Comparison of ENCODE assay signal across 8 mouse cellular contexts in genomic region chr2:131209125-131209795, GRCm38 (mm10). TPM values are rescaled to one million over a fixed set of nuclear protein-coding genes. Genes with fewer than 3 reads are reported as not detected.
A peak's percentile ranks its signal among the peaks of the same experiment; 100 is the strongest.
DNase-seq lines count a peak whose midpoint lies in the region; ATAC-seq and TF ChIP-seq lines count a peak whose summit lies in the region.

No protein-coding gene starts in this region.

- H3K27me3 ChIP-seq in lung, embryonic 14.5 days (ENCODE audit: insufficient read depth, low read length): no peaks in the 10 kb centered on the region
- no peaks in the 10 kb centered on the region for H3K27me3 ChIP-seq in hindbrain, postnatal 0 days (ENCODE audit: insufficient read depth, low read length)

- H3K9ac ChIP-seq in lung, embryonic 14.5 days: peak overlapping the region; percentile 71
- H3K9ac ChIP-seq in hindbrain, postnatal 0 days (replicated peaks; ENCODE audit: low read length): peak overlapping the region; percentile 74; the same call in 1 of the 2 replicates

- no peaks in the 10 kb centered on the region for H3K9me3 ChIP-seq in lung, embryonic 14.5 days (ENCODE audit: low read depth, low read length)
- H3K9me3 ChIP-seq in hindbrain, postnatal 0 days (ENCODE audit: low read length): no peaks in the 10 kb centered on the region

- H3K4me3 ChIP-seq in lung, embryonic 14.5 days (ENCODE audit: low read depth, low read length): peak overlapping the region; percentile 64; the same call in 1 of the 2 replicates
- no peak overlapping the region for H3K4me3 ChIP-seq in embryonic fibroblast, embryonic 13.5 days (ENCODE audit: insufficient read depth, low read length)
- H3K4me3 ChIP-seq in hindbrain, postnatal 0 days (ENCODE audit: low read length): peak overlapping the region; percentile 62; the same call in 1 of the 2 replicates

- peak overlapping the region; percentile 91 for H3K27ac ChIP-seq in lung, embryonic 14.5 days (ENCODE audit: low read depth)
- H3K27ac ChIP-seq in embryonic fibroblast, embryonic 13.5 days (ENCODE audit: insufficient read depth, low read length): peak overlapping the region; percentile 86; the same call in 1 of the 2 replicates
- H3K27ac ChIP-seq in hindbrain, postnatal 0 days: peak overlapping the region; percentile 94

- TF ChIP-seq CTCF in lung, embryonic 14.5 days (IDR thresholded peaks at IDR 0.05; ENCODE audit: low read depth): no peak
- TF ChIP-seq CTCF in embryonic fibroblast, embryonic 13.5 days (IDR thresholded peaks at IDR 0.05; ENCODE audit: borderline replicate concordance, insufficient read depth, low read length): no peak
- no peak for TF ChIP-seq CTCF in hindbrain, postnatal 0 days (IDR thresholded peaks at IDR 0.05; ENCODE audit: low read depth)

- WGBS in lung, embryonic 14.5 days: 75% methylated on average over 4 of the region's 4 CpGs
- WGBS in hindbrain, postnatal 0 days: 59% methylated on average over 4 of the region's 4 CpGs

- H3K4me2 ChIP-seq in lung, embryonic 14.5 days: peak overlapping the region; percentile 79
- peak overlapping the region; percentile 74 for H3K4me2 ChIP-seq in hindbrain, postnatal 0 days (ENCODE audit: low read depth, low read length)

- H3K4me1 ChIP-seq in lung, embryonic 14.5 days (ENCODE audit: insufficient read depth): peaks cover 15% of the 10 kb centered on the region
- H3K4me1 ChIP-seq in embryonic fibroblast, embryonic 13.5 days (ENCODE audit: control insufficient read depth, insufficient read depth, low read length): no peaks in the 10 kb centered on the region; the same call in 1 of the 2 replicates
- peaks cover 11% of the 10 kb centered on the region for H3K4me1 ChIP-seq in hindbrain, postnatal 0 days (ENCODE audit: insufficient read depth, low read length)

- no peak for DNase-seq in lung, embryonic 14.5 days
- no peak for DNase-seq in lung, adult 18-20 months
- DNase-seq in hindbrain, postnatal 0 days (ENCODE audit: low spot score): peak; percentile 8
- peak; percentile 23 for DNase-seq in lung, postnatal 14 days
- DNase-seq in testis, postnatal 14 days (ENCODE audit: low spot score): peak; percentile 77
- no peak for DNase-seq in frontal cortex, adult 2 months (ENCODE audit: extremely low spot score in 1 of 2, low spot score in 1 of 2)
- DNase-seq in yolk sac, embryonic 10.5 days (ENCODE audit: low spot score): no peak

- TF ChIP-seq POLR2A in embryonic fibroblast, embryonic 13.5 days (IDR thresholded peaks at IDR 0.05; ENCODE audit: low read depth, low read length): no peak

- peaks cover 11% of the 10 kb centered on the region; the same call in 1 of the 2 replicates for H3K36me3 ChIP-seq in lung, embryonic 14.5 days (ENCODE audit: insufficient read depth)
- H3K36me3 ChIP-seq in hindbrain, postnatal 0 days (ENCODE audit: insufficient read depth, low read length): peaks cover 7% of the 10 kb centered on the region; the same call in 1 of the 2 replicates

- no peak for ATAC-seq in lung, embryonic 14.5 days (ENCODE audit: insufficient read depth)
- ATAC-seq in hindbrain, postnatal 0 days: no peak

RNA-seq across cellular contexts. Expression of gene Ap5s1, which starts 2.4 kb away (rescaled TPM):
- polyA plus RNA-seq in lung, embryonic 14.5 days (2014; fragmentation: Nextera tagmentation; extraction: Ambion mirVana): 24.5 and 25.5 TPM in 2 replicates
- 13.0 and 13.8 TPM in 2 replicates for polyA plus RNA-seq in embryonic fibroblast, embryonic 13.5 days (2011; ENCODE audit: insufficient read length, low read depth, missing spikeins)
- 63.0 and 67.6 TPM in 2 replicates for total RNA-seq in hindbrain, postnatal 0 days (2014; rRNA removed)
- polyA plus RNA-seq in hindbrain, postnatal 0 days (2015; fragmentation: Nextera tagmentation; extraction: Ambion mirVana): 37.1 and 37.5 TPM in 2 replicates
- 47.2 and 68.7 TPM in 2 replicates for polyA plus RNA-seq in frontal cortex, adult 2 months (2012; rRNA removed)

RNA-seq across cellular contexts. Expression of gene Spef1, which starts 22.2 kb away (rescaled TPM):
- 4.4 and 5.7 TPM in 2 replicates for polyA plus RNA-seq in lung, embryonic 14.5 days (2014; fragmentation: Nextera tagmentation; extraction: Ambion mirVana)
- 4.4 and 10.8 TPM in 2 replicates for polyA plus RNA-seq in embryonic fibroblast, embryonic 13.5 days (2011; ENCODE audit: insufficient read length, low read depth, missing spikeins)
- total RNA-seq in hindbrain, postnatal 0 days (2014; rRNA removed): 15.5 and 17.3 TPM in 2 replicates
- 7.8 and 8.9 TPM in 2 replicates for polyA plus RNA-seq in hindbrain, postnatal 0 days (2015; fragmentation: Nextera tagmentation; extraction: Ambion mirVana)
- 9.5 and 10.0 TPM in 2 replicates for polyA plus RNA-seq in frontal cortex, adult 2 months (2012; rRNA removed)

RNA-seq across cellular contexts. Expression of gene Cdc25b, which starts 22.5 kb away (rescaled TPM):
- 54.6 and 59.6 TPM in 2 replicates for polyA plus RNA-seq in lung, embryonic 14.5 days (2014; fragmentation: Nextera tagmentation; extraction: Ambion mirVana)
- polyA plus RNA-seq in embryonic fibroblast, embryonic 13.5 days (2011; ENCODE audit: insufficient read length, low read depth, missing spikeins): 19.4 and 33.1 TPM in 2 replicates
- 18.2 TPM in 2 replicates for total RNA-seq in hindbrain, postnatal 0 days (2014; rRNA removed)
- polyA plus RNA-seq in hindbrain, postnatal 0 days (2015; fragmentation: Nextera tagmentation; extraction: Ambion mirVana): 22.2 and 24.0 TPM in 2 replicates
- polyA plus RNA-seq in frontal cortex, adult 2 months (2012; rRNA removed): 22.8 and 27.6 TPM in 2 replicates

RNA-seq across cellular contexts. Expression of gene Mavs, which starts 24.6 kb away (rescaled TPM):
- polyA plus RNA-seq in lung, embryonic 14.5 days (2014; fragmentation: Nextera tagmentation; extraction: Ambion mirVana): 16.1 and 16.5 TPM in 2 replicates
- 23.1 and 24.8 TPM in 2 replicates for polyA plus RNA-seq in embryonic fibroblast, embryonic 13.5 days (2011; ENCODE audit: insufficient read length, low read depth, missing spikeins)
- 11.3 and 17.4 TPM in 2 replicates for total RNA-seq in hindbrain, postnatal 0 days (2014; rRNA removed)
- 6.1 and 6.7 TPM in 2 replicates for polyA plus RNA-seq in hindbrain, postnatal 0 days (2015; fragmentation: Nextera tagmentation; extraction: Ambion mirVana)
- polyA plus RNA-seq in frontal cortex, adult 2 months (2012; rRNA removed): 8.2 and 8.6 TPM in 2 replicates

RNA-seq across cellular contexts. Expression of gene Cenpb, which starts 29.4 kb away (rescaled TPM):
- polyA plus RNA-seq in lung, embryonic 14.5 days (2014; fragmentation: Nextera tagmentation; extraction: Ambion mirVana): 9.3 and 9.7 TPM in 2 replicates
- 52.2 and 55.0 TPM in 2 replicates for polyA plus RNA-seq in embryonic fibroblast, embryonic 13.5 days (2011; ENCODE audit: insufficient read length, low read depth, missing spikeins)
- total RNA-seq in hindbrain, postnatal 0 days (2014; rRNA removed): 106 and 112 TPM in 2 replicates
- 12.8 and 14.4 TPM in 2 replicates for polyA plus RNA-seq in hindbrain, postnatal 0 days (2015; fragmentation: Nextera tagmentation; extraction: Ambion mirVana)
- polyA plus RNA-seq in frontal cortex, adult 2 months (2012; rRNA removed): 73.7 and 79.6 TPM in 2 replicates

Comparison
In these comparisons a context has a peak if more than half of its experiments do, and no peak if none do; other contexts are left out.
1. DNase-seq: peak in hindbrain, postnatal 0 days (single experiment), lung, postnatal 14 days (single experiment) and testis, postnatal 14 days (single experiment); none in lung, embryonic 14.5 days (single experiment), lung, adult 18-20 months (0 of 2), frontal cortex, adult 2 months (0 of 2) and yolk sac, embryonic 10.5 days (single experiment).
2. Peak in every context shown above with its lines, with median percentiles within 50 percentile points of each other: H3K27ac ChIP-seq.